Mouse (Mus musculus) stomach, embryonic 15.5 days (tissue): ENCODE measurements around the gene Slc3a2. TPM values are rescaled to one million over a fixed set of nuclear protein-coding genes. Genes with fewer than 3 reads are reported as not detected.
"Not testable (repeated sequence)": the region's sequence is repeated elsewhere in the genome, so short reads cannot be mapped to it uniquely, and the experiment has no call there.

Experiments
- ATAC-seq: fragments of 200-750 bp; cut with Nextera tagmentation; 2 replicates; pipeline ENCODE4 v1.8.0; 2017; ENCODE audit warnings: low read depth, moderate number of reproducible peaks, moderate TSS enrichment; ENCODE audit not compliant: insufficient read depth, low FRiP score
- H3K27ac ChIP-seq: fragments of 300-500 bp; sonication (generic); 2 replicates; pipeline ENCODE4 v1.5.1; 2015; ENCODE audit warnings: mild to moderate bottlenecking, inconsistent platforms
- H3K27me3 ChIP-seq: fragments of 300-500 bp; sonication (generic); replicated peaks from 2 replicates; pipeline ENCODE4 v1.6.1; 2015; ENCODE audit warnings: inconsistent platforms
- H3K36me3 ChIP-seq: fragments of 300-500 bp; sonication (generic); 2 replicates; pipeline ENCODE4 v1.6.1; 2015; ENCODE audit warnings: inconsistent platforms
- H3K4me1 ChIP-seq: fragments of 300-500 bp; sonication (generic); 2 replicates; pipeline ENCODE4 v1.6.1; 2015; ENCODE audit warnings: inconsistent platforms
- H3K4me2 ChIP-seq: fragments of 300-500 bp; sonication (generic); 2 replicates; pipeline ENCODE4 v1.6.1; 2015; ENCODE audit warnings: mild to moderate bottlenecking, inconsistent platforms
- H3K4me3 ChIP-seq: fragments of 300-500 bp; sonication (generic); replicated peaks from 2 replicates; pipeline ENCODE4 v1.5.1; 2015; ENCODE audit warnings: inconsistent platforms
- H3K9ac ChIP-seq: fragments of 300-500 bp; sonication (generic); 2 replicates; pipeline ENCODE4 v1.6.1; 2015; ENCODE audit warnings: inconsistent platforms
- H3K9me3 ChIP-seq: fragments of 300-500 bp; sonication (generic); 2 replicates; pipeline ENCODE4 v1.6.1; 2016; ENCODE audit warnings: inconsistent platforms
- WGBS: fragments of 180-500 bp; shearing (Covaris S2); methylation state at CpG from one replicate; pipeline ENCODE4 v1.1.7; 2015; 5-methylcytosine and 5-hydroxymethylcytosine counted together
- polyA plus RNA-seq: library from polyadenylated mRNA; unstranded; fragments of >200 nt; fragmentation: Nextera tagmentation; extraction: Ambion mirVana; gene quantifications from 2 replicates; pipeline ENCODE4 v1.2.1, GENCODE M21; 2015

Gene Slc3a2
- polyA plus RNA-seq, 1 experiment from 2014 or later, result 111 TPM

- H3K27ac ChIP-seq, result peak overlapping the region; percentile 98
- peak overlapping the region; percentile 98 for H3K9ac ChIP-seq
- peak overlapping the region; percentile 98 for H3K4me3 ChIP-seq
- H3K4me2 ChIP-seq, result peak overlapping the region; percentile 89
- H3K9me3 ChIP-seq, result no peaks in the 10 kb centered on the region
- H3K4me1 ChIP-seq, result peaks cover 22% of the 10 kb centered on the region
- 10% methylated on average over 14 of the region's 14 CpGs for WGBS
- no peak for ATAC-seq
- peaks cover 43% of the 10 kb centered on the region for H3K36me3 ChIP-seq
- no peaks in the 10 kb centered on the region for H3K27me3 ChIP-seq
These were observed 19.0 kb upstream of the Slc3a2 start for GRCm38 (mm10) chr19:8742176-8742575.

- Histone ChIP-seq H3K4me2 (peak within 1 kb of the TSS; percentile 89), H3K27ac (peak within 1 kb of the TSS; percentile 98), H3K27me3 (no peaks in the 10 kb centered on the region), H3K4me1 (peaks cover 23% of the 10 kb centered on the region), H3K9ac (peak within 1 kb of the TSS; percentile 98), H3K9me3 (no peaks in the 10 kb centered on the region), H3K4me3 (peak within 1 kb of the TSS; percentile 98), H3K36me3 (peaks cover 36% of the 10 kb centered on the region)
- ATAC-seq, result peak; percentile 99
- WGBS, result under 1% methylated on average over 36 of the region's 36 CpGs
These were observed 18.2 kb upstream of the Slc3a2 start, which contains the start of gene Stx5a for GRCm38 (mm10) chr19:8741243-8741869. Stx5a (plus strand) TSS chr19:8741413.

DNA sequence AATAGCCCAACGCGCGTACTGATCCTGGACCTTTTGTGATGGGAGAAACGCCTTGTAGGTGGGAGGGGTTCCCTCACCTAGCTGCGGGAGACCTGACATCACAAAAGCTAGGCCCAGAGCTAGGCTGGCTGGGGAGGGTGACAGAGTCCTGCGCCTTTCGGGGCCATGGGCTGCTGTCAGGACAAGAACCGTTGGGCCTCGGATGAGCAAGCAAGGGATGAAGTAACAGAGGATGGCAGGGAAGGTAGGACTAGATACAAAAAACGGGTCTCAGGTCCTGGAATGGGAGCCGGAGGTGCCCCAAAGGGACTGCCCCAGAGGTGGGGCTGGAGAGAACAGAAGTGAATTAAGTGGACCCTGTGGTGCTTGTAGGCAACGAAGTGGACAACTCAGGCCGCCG, 17.4 kb upstream of the Slc3a2 start, which contains the start of gene 1700092M07Rik:
Gene 1700092M07Rik (plus strand): TSS at position 116 of the 400 bp plus-strand sequence.
- Histone ChIP-seq H3K4me1 (peaks cover 23% of the 10 kb centered on the region), H3K27me3 (no peaks in the 10 kb centered on the region), H3K27ac (peak within 1 kb of the TSS; percentile 98), H3K9ac (peak within 1 kb of the TSS; percentile 77; the same call in 1 of the 2 replicates), H3K36me3 (peaks cover 32% of the 10 kb centered on the region), H3K4me2 (peak within 1 kb of the TSS; percentile 48), H3K9me3 (no peaks in the 10 kb centered on the region), H3K4me3 (peak within 1 kb of the TSS; percentile 98)
- 63% methylated on average over 14 of the region's 14 CpGs for WGBS
- no peak for ATAC-seq

GRCm38 (mm10) chr19:8739646-8740045, 16.5 kb upstream of the Slc3a2 start:
- H3K27ac ChIP-seq, result no peak overlapping the region
- H3K9ac ChIP-seq, result no peak overlapping the region
- peaks cover 23% of the 10 kb centered on the region for H3K4me1 ChIP-seq
- ATAC-seq, result no peak
- H3K36me3 ChIP-seq, result peaks cover 25% of the 10 kb centered on the region
- WGBS, result 89% methylated on average over 6 of the region's 6 CpGs
- no peaks in the 10 kb centered on the region for H3K27me3 ChIP-seq
- H3K9me3 ChIP-seq, result no peaks in the 10 kb centered on the region
- no peak overlapping the region for H3K4me3 ChIP-seq
- no peak overlapping the region for H3K4me2 ChIP-seq

- Histone ChIP-seq H3K27ac (no peak overlapping the region), H3K36me3 (peaks cover 20% of the 10 kb centered on the region), H3K9ac (no peak overlapping the region), H3K4me1 (peaks cover 23% of the 10 kb centered on the region), H3K27me3 (no peaks in the 10 kb centered on the region), H3K9me3 (no peaks in the 10 kb centered on the region), H3K4me2 (no peak overlapping the region), H3K4me3 (no peak overlapping the region)
- ATAC-seq, result no peak
- WGBS, result 89% methylated on average over 7 of the region's 7 CpGs
These were observed 15.7 kb upstream of the Slc3a2 start for GRCm38 (mm10) chr19:8738911-8739310.

DNA sequence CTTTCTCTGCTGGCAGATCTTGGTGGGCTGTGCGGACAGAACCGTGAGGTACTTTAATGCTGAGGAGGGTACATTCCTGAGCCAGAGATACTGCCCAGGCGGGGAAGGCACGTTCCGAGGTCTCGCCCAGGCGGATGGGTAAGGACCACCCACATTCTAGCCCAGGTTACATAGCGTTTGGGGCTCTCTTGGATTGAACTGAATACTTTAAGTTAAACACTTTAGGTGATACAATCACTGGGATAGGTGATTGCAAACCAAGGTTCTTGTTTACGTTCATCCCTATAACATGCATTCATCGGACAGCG, 12.9 kb upstream of the Slc3a2 start:
- H3K4me1 ChIP-seq, result peaks cover 14% of the 10 kb centered on the region
- H3K27me3 ChIP-seq, result no peaks in the 10 kb centered on the region
- H3K36me3 ChIP-seq, result peaks cover 9% of the 10 kb centered on the region
- H3K27ac ChIP-seq, result peak overlapping the region; percentile 52
- peak overlapping the region; percentile 80 for H3K4me3 ChIP-seq
- peak overlapping the region; percentile 85 for H3K4me2 ChIP-seq
- WGBS, result 1% methylated on average over 11 of the region's 11 CpGs
- H3K9me3 ChIP-seq, result no peaks in the 10 kb centered on the region
- peak overlapping the region; percentile 65 for H3K9ac ChIP-seq
- ATAC-seq, result no peak; the same call in 1 of the 2 replicates

- Histone ChIP-seq H3K27me3 (no peaks in the 10 kb centered on the region), H3K36me3 (peaks cover 8% of the 10 kb centered on the region), H3K27ac (peak within 1 kb of the TSS; percentile 52), H3K9ac (peak within 1 kb of the TSS; percentile 65), H3K4me1 (peaks cover 9% of the 10 kb centered on the region), H3K9me3 (no peaks in the 10 kb centered on the region), H3K4me3 (peak within 1 kb of the TSS; percentile 80), H3K4me2 (peak within 1 kb of the TSS; percentile 85)
- peak; percentile 90 for ATAC-seq
- WGBS, result under 1% methylated on average over 32 of the region's 32 CpGs
These were observed 12.4 kb upstream of the Slc3a2 start, which contains the start of gene Wdr74 for GRCm38 (mm10) chr19:8735389-8736159. Wdr74 (plus strand) TSS chr19:8735827.

GRCm38 (mm10) chr19:8734334-8734733, 11.2 kb upstream of the Slc3a2 start:
- WGBS, result 69% methylated on average over 3 of the region's 3 CpGs
- peaks cover 5% of the 10 kb centered on the region; the same call in 1 of the 2 replicates for H3K4me1 ChIP-seq
- H3K4me3 ChIP-seq, result no peak overlapping the region
- H3K9me3 ChIP-seq, result no peaks in the 10 kb centered on the region
- no peaks in the 10 kb centered on the region for H3K27me3 ChIP-seq
- no peak overlapping the region for H3K9ac ChIP-seq
- ATAC-seq, result no peak
- H3K4me2 ChIP-seq, result no peak overlapping the region
- no peak overlapping the region for H3K27ac ChIP-seq
- H3K36me3 ChIP-seq, result peaks cover 4% of the 10 kb centered on the region; the same call in 1 of the 2 replicates

DNA sequence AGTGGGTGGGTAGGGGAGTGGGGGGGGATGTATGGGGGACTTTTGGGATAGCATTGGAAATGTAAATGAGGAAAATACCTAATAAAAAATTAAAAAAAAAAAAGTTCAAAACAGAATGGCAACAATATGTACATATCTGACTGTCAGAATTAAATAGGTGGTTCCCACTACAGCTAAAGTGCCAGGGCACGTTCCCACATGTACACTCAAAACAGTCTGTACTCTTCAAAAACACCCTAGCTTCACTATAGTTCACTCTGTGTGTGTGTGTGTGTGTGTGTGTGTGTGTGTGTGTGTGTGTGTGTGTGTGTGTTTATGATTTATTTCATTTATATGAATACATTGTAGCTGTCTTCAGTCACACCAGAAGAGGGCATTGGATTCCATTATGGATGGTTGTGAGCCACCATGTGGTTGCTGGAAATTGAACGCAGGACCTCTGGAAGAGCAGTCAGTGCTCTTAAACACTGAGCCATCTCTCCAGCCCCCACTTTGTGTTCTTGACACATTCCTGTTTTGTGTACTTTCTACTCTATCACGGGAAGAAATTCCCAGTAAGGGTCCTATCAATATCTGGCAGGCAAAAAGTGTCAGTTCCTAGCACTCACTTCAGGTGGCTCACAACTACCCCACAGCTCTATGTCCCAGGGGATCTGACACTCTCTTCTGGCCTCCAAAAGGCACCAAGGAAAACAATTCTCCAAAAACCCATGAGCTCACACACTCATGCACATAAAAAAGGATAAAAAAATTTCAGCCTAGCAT, 5.3 kb upstream of the Slc3a2 start:
- not testable (repeated sequence) for H3K4me1 ChIP-seq, ATAC-seq, H3K4me3 ChIP-seq, H3K27ac ChIP-seq, H3K4me2 ChIP-seq, H3K9ac ChIP-seq, H3K27me3 ChIP-seq, H3K9me3 ChIP-seq
- H3K36me3 ChIP-seq, result peaks cover 28% of the 10 kb centered on the region
- 46% methylated on average over 3 of the region's 3 CpGs for WGBS

GRCm38 (mm10) chr19:8727495-8728114, 4.4 kb upstream of the Slc3a2 start:
- H3K4me1 ChIP-seq, result peaks cover 5% of the 10 kb centered on the region; the same call in 1 of the 2 replicates
- no peak overlapping the region for H3K4me2 ChIP-seq
- H3K27ac ChIP-seq, result no peak overlapping the region; the same call in 1 of the 2 replicates
- no peak for ATAC-seq
- no peak overlapping the region for H3K9ac ChIP-seq
- H3K36me3 ChIP-seq, result peaks cover 28% of the 10 kb centered on the region
- H3K4me3 ChIP-seq, result no peak overlapping the region
- 21% methylated on average over 5 of the region's 5 CpGs for WGBS
- no peaks in the 10 kb centered on the region for H3K9me3 ChIP-seq
- no peaks in the 10 kb centered on the region for H3K27me3 ChIP-seq

DNA sequence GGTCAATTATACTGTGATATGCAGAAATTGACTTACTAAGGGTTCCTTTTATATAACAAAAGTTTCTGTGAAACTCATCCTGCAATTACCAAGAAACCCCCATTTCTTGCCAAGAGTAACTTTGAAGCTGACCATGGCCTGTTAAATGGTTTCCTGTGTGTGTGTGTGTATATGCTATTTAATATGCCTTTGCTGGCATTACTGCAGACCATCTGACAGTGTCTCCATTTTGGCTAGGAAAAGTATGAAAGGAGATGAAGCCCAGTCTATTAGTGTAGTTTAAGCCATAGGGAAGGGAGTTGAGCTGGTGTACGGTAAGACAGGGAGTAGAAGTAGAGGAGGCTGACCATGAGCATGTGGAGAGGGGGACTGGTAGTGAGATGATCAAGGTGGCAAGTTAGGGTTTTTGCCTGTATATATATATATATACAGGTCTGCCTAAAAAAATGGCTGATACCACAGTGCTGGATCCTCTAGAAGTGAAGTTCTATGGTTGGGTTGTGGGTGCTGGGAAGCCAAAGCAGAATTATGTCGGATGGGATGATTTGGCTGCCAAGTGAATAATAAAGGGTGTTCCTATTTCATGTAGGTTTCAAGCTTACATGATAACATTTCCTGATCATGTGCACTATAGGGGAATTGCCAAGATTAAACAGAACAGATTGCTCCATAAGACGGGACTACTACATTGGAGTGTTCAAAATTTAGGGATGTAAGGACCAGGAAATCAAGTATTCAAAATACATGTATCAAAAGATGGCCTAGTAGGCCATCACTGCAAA, 3.6 kb upstream of the Slc3a2 start:
- no peak overlapping the region for H3K4me2 ChIP-seq
- no peaks in the 10 kb centered on the region for H3K27me3 ChIP-seq
- peaks cover 28% of the 10 kb centered on the region for H3K36me3 ChIP-seq
- peaks cover 8% of the 10 kb centered on the region; the same call in 1 of the 2 replicates for H3K4me1 ChIP-seq
- no peaks in the 10 kb centered on the region for H3K9me3 ChIP-seq
- no peak overlapping the region for H3K4me3 ChIP-seq
- H3K9ac ChIP-seq, result no peak overlapping the region
- no peak for ATAC-seq
- H3K27ac ChIP-seq, result no peak overlapping the region
- WGBS, result 28% methylated on average over 3 of the region's 3 CpGs
